ENCODE assay signal across 9 mouse cellular contexts in genomic region chr8:57320851-57321743, GRCm38 (mm10). TPM values are rescaled to one million over a fixed set of nuclear protein-coding genes. Genes with fewer than 3 reads are reported as not detected.
DNase-seq lines count a peak whose midpoint lies in the region; ATAC-seq and TF ChIP-seq lines count a peak whose summit lies in the region.
"Had no signal": no experiment of that assay in that cellular context is flagged by ENCODE, and none has a peak within 500 bp of the region (broad histone marks: within the 10 kb centered on the region; RNA-seq: fewer than 3 reads in every experiment).

TSS of gene Hand2 (plus strand) at chr8:57320983.

- no peaks in the 10 kb centered on the region for H3K9me3 ChIP-seq in embryonic facial prominence, embryonic 12.5 days
- H3K9me3 ChIP-seq in heart, postnatal 0 days (replicated peaks; ENCODE audit: control insufficient read depth, low read length), result no peaks in the 10 kb centered on the region
- no peaks in the 10 kb centered on the region for H3K9me3 ChIP-seq in liver, embryonic 13.5 days (replicated peaks)

- H3K4me3 ChIP-seq in kidney, adult 2 months (ENCODE audit: insufficient read depth, low read depth, low read length), result no peak within 1 kb of the TSS
- H3K4me3 ChIP-seq in embryonic facial prominence, embryonic 12.5 days, result peak within 1 kb of the TSS; percentile 49
- peak within 1 kb of the TSS; percentile 98 for H3K4me3 ChIP-seq in heart, postnatal 0 days (ENCODE audit: low read depth, low read length)
- peak within 1 kb of the TSS; percentile 47 for H3K4me3 ChIP-seq in liver, embryonic 13.5 days (replicated peaks)

- H3K4me2 ChIP-seq in embryonic facial prominence, embryonic 12.5 days (replicated peaks), result peak within 1 kb of the TSS; percentile 64
- peak within 1 kb of the TSS; percentile 97 for H3K4me2 ChIP-seq in heart, postnatal 0 days (ENCODE audit: low read depth, low read length)
- peak within 1 kb of the TSS; percentile 48 for H3K4me2 ChIP-seq in liver, embryonic 13.5 days

- 3% methylated on average over 83 of the region's 83 CpGs for WGBS in kidney, adult 2 months
- under 1% methylated on average over 74 of the region's 83 CpGs for WGBS in embryonic facial prominence, embryonic 12.5 days
- under 1% methylated on average over 72 of the region's 83 CpGs for WGBS in heart, postnatal 0 days
- WGBS in liver, embryonic 13.5 days (ENCODE audit: insufficient replicate concordance), result under 1% methylated on average over 76 of the region's 83 CpGs

- peak within 1 kb of the TSS; percentile 78 for H3K9ac ChIP-seq in embryonic facial prominence, embryonic 12.5 days
- H3K9ac ChIP-seq in heart, postnatal 0 days (replicated peaks; ENCODE audit: low read depth, low read length), result peak within 1 kb of the TSS; percentile 100
- H3K9ac ChIP-seq in liver, embryonic 13.5 days, result peak within 1 kb of the TSS; percentile 56

- peak; percentile 72 for ATAC-seq in embryonic facial prominence, embryonic 12.5 days (ENCODE audit: insufficient number of reproducible peaks, insufficient read depth, low FRiP score, low TSS enrichment)
- ATAC-seq in heart, postnatal 0 days (ENCODE audit: insufficient read depth, low read depth), result peak; percentile 66
- no peak for ATAC-seq in liver, embryonic 13.5 days (ENCODE audit: low read depth)

- TF ChIP-seq CTCF in kidney, adult 2 months (conservative IDR thresholded peaks at IDR 0.05; ENCODE audit: insufficient read depth, insufficient read length, low read depth, low read length), result no peak
- no peak for TF ChIP-seq CTCF in heart, postnatal 0 days (IDR thresholded peaks at IDR 0.05; ENCODE audit: low read depth)

- H3K36me3 ChIP-seq in kidney, adult 2 months (ENCODE audit: control insufficient read depth, insufficient read depth, low read length), result no peaks in the 10 kb centered on the region
- no peaks in the 10 kb centered on the region for H3K36me3 ChIP-seq in embryonic facial prominence, embryonic 12.5 days
- H3K36me3 ChIP-seq in heart, postnatal 0 days (replicated peaks; ENCODE audit: control insufficient read depth, insufficient read depth, low read length), result peaks cover 4% of the 10 kb centered on the region; the same call in 1 of the 2 replicates
- H3K36me3 ChIP-seq in liver, embryonic 13.5 days, result no peaks in the 10 kb centered on the region

- TF ChIP-seq EP300 in heart, postnatal 0 days (IDR thresholded peaks at IDR 0.05; ENCODE audit: low read depth), result no peak

- DNase-seq in kidney, postnatal 10 days, result peak; percentile 34
- DNase-seq in kidney, adult 2 months, result no peak
- DNase-seq in heart, postnatal 0 days (ENCODE audit: low spot score), result peak; percentile 95
- DNase-seq in liver, embryonic 13.5 days, result no peak
- DNase-seq in urinary bladder, postnatal 14 days (ENCODE audit: low spot score), result peak; percentile 66
- no peak for DNase-seq in cerebellum, adult 11-12 months
- no peak for DNase-seq in cerebellum, adult 18-20 months

- no peak for TF ChIP-seq POLR2A in kidney, adult 2 months (IDR thresholded peaks at IDR 0.05; ENCODE audit: low read depth, low read length)

- H3K27ac ChIP-seq in kidney, adult 2 months (ENCODE audit: insufficient read depth, low read depth, low read length), result no peak within 1 kb of the TSS
- peak within 1 kb of the TSS; percentile 88 for H3K27ac ChIP-seq in embryonic facial prominence, embryonic 12.5 days
- peak within 1 kb of the TSS; percentile 98 for H3K27ac ChIP-seq in heart, postnatal 0 days (ENCODE audit: low read depth)
- peak within 1 kb of the TSS; percentile 45 for H3K27ac ChIP-seq in liver, embryonic 13.5 days

- H3K4me1 ChIP-seq in kidney, adult 2 months (ENCODE audit: control insufficient read depth, insufficient read depth, low read length), result no peaks in the 10 kb centered on the region
- H3K4me1 ChIP-seq in embryonic facial prominence, embryonic 12.5 days, result peaks cover 7% of the 10 kb centered on the region; the same call in 1 of the 2 replicates
- H3K4me1 ChIP-seq in heart, postnatal 0 days (ENCODE audit: control insufficient read depth, insufficient read depth), result peaks cover 6% of the 10 kb centered on the region; the same call in 1 of the 2 replicates
- H3K4me1 ChIP-seq in liver, embryonic 13.5 days (replicated peaks), result 0 out of 2 replicates have a peak, but pooled peaks cover 6% of the 10 kb centered on the region

- H3K27me3 ChIP-seq in kidney, adult 2 months (replicated peaks; ENCODE audit: control insufficient read depth, insufficient read depth, low read length), result peaks cover 19% of the 10 kb centered on the region
- H3K27me3 ChIP-seq in embryonic facial prominence, embryonic 12.5 days, result peaks cover 70% of the 10 kb centered on the region
- H3K27me3 ChIP-seq in heart, postnatal 0 days (ENCODE audit: control insufficient read depth, insufficient read depth, low read length), result no peaks in the 10 kb centered on the region
- peaks cover 97% of the 10 kb centered on the region for H3K27me3 ChIP-seq in liver, embryonic 13.5 days
- H3K27me3 ChIP-seq: CH12.LX had no signal

RNA-seq across cellular contexts. Expression of gene Hand2, which starts in this region (rescaled TPM):
- polyA plus RNA-seq in kidney, adult 2 months (2012; rRNA removed), result 0.23 and 0.33 TPM in 2 replicates
- polyA plus RNA-seq in embryonic facial prominence, embryonic 12.5 days (2016; fragmentation: Nextera tagmentation; extraction: Ambion mirVana), result 5.8 and 6.3 TPM in 2 replicates
- 33.2 and 39.5 TPM in 2 replicates for total RNA-seq in heart, postnatal 0 days (2014; rRNA removed; ENCODE audit: low replicate concordance)
- 9.9 and 11.7 TPM in 2 replicates for polyA plus RNA-seq in heart, postnatal 0 days (2015; fragmentation: Nextera tagmentation; extraction: Ambion mirVana)
- 0.79 and 0.81 TPM in 2 replicates for polyA plus RNA-seq in liver, embryonic 13.5 days (2015; fragmentation: Nextera tagmentation; extraction: Ambion mirVana)
- total RNA-seq: CH12.LX had no signal

Comparison
In these comparisons a context has a peak if more than half of its experiments do, and no peak if none do; other contexts are left out.
1. DNase-seq: peak in kidney, postnatal 10 days (single experiment), heart, postnatal 0 days (single experiment) and urinary bladder, postnatal 14 days (single experiment); none in kidney, adult 2 months (single experiment), liver, embryonic 13.5 days (single experiment), cerebellum, adult 11-12 months (single experiment) and cerebellum, adult 18-20 months (0 of 2).
2. Peak in every context shown above with its lines, with median percentiles within 50 percentile points of each other: H3K4me2 ChIP-seq and H3K9ac ChIP-seq.